Mouse (Mus musculus) liver, adult 2 months (tissue): ENCODE measurements around the gene Npm1. TPM values are rescaled to one million over a fixed set of nuclear protein-coding genes. Genes with fewer than 3 reads are reported as not detected.

Source experiments
- DNase-seq: peaks from one replicate; pipeline ENCODE4 v3.0.0-alpha.2; 2011; ENCODE audit warnings: low read depth, low spot score; ENCODE audit errors: extremely low read depth
- H3K27ac ChIP-seq: fragments of 200-500 bp; replicated peaks from 2 replicates; pipeline ENCODE4 v1.5.1; 2012; ENCODE audit warnings: low read depth, mild to moderate bottlenecking, control low read depth, inconsistent platforms, low read length; ENCODE audit not compliant: insufficient read depth
- H3K27me3 ChIP-seq: fragments of 200-500 bp; 2 replicates; pipeline ENCODE4 v1.6.1; 2012; ENCODE audit warnings: mild to moderate bottlenecking, moderate library complexity, low read length, inconsistent platforms; ENCODE audit not compliant: control insufficient read depth, insufficient read depth
- H3K36me3 ChIP-seq: fragments of 200-500 bp; 2 replicates; pipeline ENCODE4 v1.6.1; 2012; ENCODE audit warnings: low read length, inconsistent platforms; ENCODE audit not compliant: control insufficient read depth, insufficient read depth
- H3K4me1 ChIP-seq: fragments of 200-500 bp; 2 replicates; pipeline ENCODE4 v1.6.1; 2011; ENCODE audit warnings: low read length; ENCODE audit not compliant: control insufficient read depth, insufficient read depth
- H3K4me3 ChIP-seq: fragments of 200-500 bp; 2 replicates; pipeline ENCODE4 v1.5.1; 2011; ENCODE audit warnings: low read depth, mild to moderate bottlenecking, control low read depth, low read length, moderate library complexity; ENCODE audit not compliant: insufficient read depth
- H3K79me2 ChIP-seq: fragments of 200-500 bp; 2 replicates; pipeline ENCODE4 v1.6.1; 2012; ENCODE audit warnings: inconsistent platforms, mild to moderate bottlenecking, low read length, moderate library complexity; ENCODE audit not compliant: control insufficient read depth, insufficient read depth
- H3K9ac ChIP-seq: fragments of 200-500 bp; 2 replicates; pipeline ENCODE4 v1.6.1; 2012; ENCODE audit warnings: low read depth, mild to moderate bottlenecking, control low read depth, inconsistent platforms, low read length
- CTCF ChIP-seq: fragments of 200-500 bp; IDR thresholded peaks from 2 replicates; pipeline ENCODE4 v1.5.1; 2011; ENCODE audit warnings: low read depth, low read length, control low read depth
- POLR2A ChIP-seq: fragments of 200-500 bp; IDR thresholded peaks from 2 replicates; pipeline ENCODE4 v1.6.1; 2011; ENCODE audit warnings: low read length, control low read depth; ENCODE audit not compliant: insufficient read depth; ENCODE audit errors: extremely low read depth
- WGBS: fragments of 180-500 bp; shearing (Covaris S2); methylation state at CpG from one replicate; pipeline ENCODE4 v1.1.7; 2018; 5-methylcytosine and 5-hydroxymethylcytosine counted together
- polyA plus RNA-seq: library from polyadenylated mRNA; depleted of rRNA; stranded (reverse); fragments of >200 nt; gene quantifications from 2 replicates; pipeline ENCODE4 v1.2.3, GENCODE M21; 2012
- total RNA-seq: library from RNA; depleted of rRNA; stranded (reverse); fragments of >200 nt; gene quantifications from 2 replicates; pipeline ENCODE4 v1.2.3, GENCODE M21; 2014

The Npm1 gene
- total and polyA plus RNA-seq, 2 experiments = 22.0 to 197 TPM

- Histone ChIP-seq H3K79me2 (no peaks in the 10 kb centered on the region), H3K4me3 (no peak overlapping the region), H3K36me3 (no peaks in the 10 kb centered on the region), H3K9ac (no peak overlapping the region), H3K27me3 (no peaks in the 10 kb centered on the region), H3K27ac (no peak overlapping the region), H3K4me1 (no peaks in the 10 kb centered on the region)
- no peak for DNase-seq
- 64% methylated on average over 8 of the region's 8 CpGs for WGBS
- TF ChIP-seq POLR2A (no peak), CTCF (no peak)
Observed at GRCm38 (mm10) chr11:33132619-33133338, 30.2 kb downstream of the Npm1 start.

GRCm38 (mm10) chr11:33127058-33127457, 35.9 kb downstream of the Npm1 start:
- H3K79me2 ChIP-seq = no peaks in the 10 kb centered on the region
- no peak overlapping the region for H3K9ac ChIP-seq
- H3K27me3 ChIP-seq = peaks cover 5% of the 10 kb centered on the region
- H3K27ac ChIP-seq = no peak overlapping the region
- H3K4me1 ChIP-seq = no peaks in the 10 kb centered on the region
- no peaks in the 10 kb centered on the region for H3K36me3 ChIP-seq
- TF ChIP-seq CTCF = no peak
- no peak for TF ChIP-seq POLR2A
- no peak overlapping the region for H3K4me3 ChIP-seq
- DNase-seq = no peak

GRCm38 (mm10) chr11:33122575-33123268, 40.3 kb downstream of the Npm1 start:
- Histone ChIP-seq H3K27me3 (peaks cover 5% of the 10 kb centered on the region), H3K36me3 (no peaks in the 10 kb centered on the region), H3K4me1 (no peaks in the 10 kb centered on the region), H3K79me2 (no peaks in the 10 kb centered on the region), H3K4me3 (0 out of 2 replicates have a peak overlapping the region, but pooled peaks have one; percentile 7), H3K27ac (no peak overlapping the region), H3K9ac (no peak overlapping the region)
- TF ChIP-seq POLR2A (no peak), CTCF (no peak)
- whole genome bisulfite sequencing = 4% methylated on average over 37 of the region's 37 CpGs
- DNase-seq = no peak

GRCm38 (mm10) chr11:33119556-33119955, 43.5 kb downstream of the Npm1 start:
- Histone ChIP-seq H3K4me3 (no peak overlapping the region), H3K27me3 (peaks cover 5% of the 10 kb centered on the region), H3K36me3 (no peaks in the 10 kb centered on the region), H3K79me2 (no peaks in the 10 kb centered on the region), H3K9ac (no peak overlapping the region), H3K4me1 (no peaks in the 10 kb centered on the region), H3K27ac (no peak overlapping the region)
- DNase-seq = no peak
- TF ChIP-seq CTCF (no peak), POLR2A (no peak)
- 71% methylated on average over 8 of the region's 8 CpGs for WGBS

- Histone ChIP-seq H3K4me1 (no peaks in the 10 kb centered on the region), H3K27ac (no peak overlapping the region), H3K79me2 (no peaks in the 10 kb centered on the region), H3K27me3 (peaks cover 5% of the 10 kb centered on the region), H3K9ac (no peak overlapping the region), H3K36me3 (no peaks in the 10 kb centered on the region), H3K4me3 (no peak overlapping the region)
- peak; percentile 3 for DNase-seq
- WGBS = 68% methylated on average over 7 of the region's 7 CpGs
- no peak for TF ChIP-seq CTCF
Observed at GRCm38 (mm10) chr11:33119116-33119515, 43.9 kb downstream of the Npm1 start.

- Histone ChIP-seq H3K27ac (no peak overlapping the region), H3K79me2 (no peaks in the 10 kb centered on the region), H3K9ac (no peak overlapping the region), H3K4me3 (no peak overlapping the region), H3K36me3 (no peaks in the 10 kb centered on the region), H3K27me3 (peaks cover 5% of the 10 kb centered on the region), H3K4me1 (no peaks in the 10 kb centered on the region)
- TF ChIP-seq POLR2A = no peak
- TF ChIP-seq CTCF = no peak
- no peak for DNase-seq
- WGBS = 65% methylated on average over 6 of the region's 6 CpGs
Observed at GRCm38 (mm10) chr11:33118480-33118879, 44.5 kb downstream of the Npm1 start.
